Mouse (Mus musculus) hindbrain, embryonic 10.5 days (tissue): ENCODE data around the gene Adgrd1. TPM values are rescaled to one million over a fixed set of nuclear protein-coding genes. Genes with fewer than 3 reads are reported as not detected.

Experiments used
- DNase-seq: peaks from one replicate; pipeline ENCODE4 v3.0.0-alpha.2; 2017; ENCODE audit warnings: low spot score
- H3K27ac ChIP-seq: fragments of 300-500 bp; sonication (generic); 2 replicates; pipeline ENCODE4 v1.5.1; 2016; ENCODE audit warnings: mild to moderate bottlenecking, moderate library complexity
- H3K27me3 ChIP-seq: fragments of 300-500 bp; sonication (generic); 2 replicates; pipeline ENCODE4 v1.6.1; 2016; ENCODE audit warnings: mild to moderate bottlenecking; ENCODE audit not compliant: poor library complexity, insufficient read depth, severe bottlenecking
- H3K36me3 ChIP-seq: fragments of 300-500 bp; sonication (generic); 2 replicates; pipeline ENCODE4 v1.6.1; 2016; ENCODE audit warnings: mild to moderate bottlenecking, moderate library complexity
- H3K4me1 ChIP-seq: fragments of 300-500 bp; sonication (generic); replicated peaks from 2 replicates; pipeline ENCODE4 v1.6.1; 2016; ENCODE audit warnings: mild to moderate bottlenecking
- H3K4me3 ChIP-seq: fragments of 300-500 bp; sonication (generic); 2 replicates; pipeline ENCODE4 v1.5.1; 2016; ENCODE audit warnings: mild to moderate bottlenecking, moderate library complexity
- H3K9me3 ChIP-seq: fragments of 300-500 bp; sonication (generic); 2 replicates; pipeline ENCODE4 v1.6.1; 2016; ENCODE audit warnings: mild to moderate bottlenecking, moderate library complexity
- WGBS: fragments of 180-500 bp; shearing (Covaris S2); methylation state at CpG from one replicate; pipeline ENCODE4 v1.1.7; 2016; 5-methylcytosine and 5-hydroxymethylcytosine counted together
- polyA plus RNA-seq: library from polyadenylated mRNA; unstranded; fragments of >200 nt; fragmentation: Nextera tagmentation; extraction: Ambion mirVana; gene quantifications from 2 replicates; pipeline ENCODE4 v1.2.1, GENCODE M21; 2016

Adgrd1 gene
- polyA plus RNA-seq = 0.06 and 0.13 TPM in 2 replicates

DNA sequence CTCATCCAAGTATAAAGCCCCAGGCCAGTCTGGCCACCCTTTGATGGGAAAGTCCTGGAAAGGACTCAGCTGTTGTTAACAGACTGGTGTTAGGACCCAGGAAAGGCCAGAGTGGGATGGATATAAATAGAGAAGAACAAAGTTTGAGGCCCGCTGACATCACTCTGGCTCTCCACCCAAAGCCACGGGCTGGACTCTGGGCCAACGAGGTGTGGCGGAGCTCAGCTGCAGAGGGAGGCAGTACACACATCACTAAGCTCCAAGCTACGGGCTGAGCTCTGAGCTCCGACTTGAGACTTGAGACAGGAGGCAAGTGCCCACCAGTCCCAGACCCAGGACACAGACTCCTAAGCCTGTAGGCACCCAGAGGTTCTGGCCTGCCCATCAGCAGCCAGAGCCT lies at the start of gene Adgrd1:
Adgrd1 (plus strand) TSS at position 240 of the 400 bp plus-strand sequence.
- H3K27ac ChIP-seq = no peak within 1 kb of the TSS
- H3K27me3 ChIP-seq = no peaks in the 10 kb centered on the region
- WGBS = 68% methylated on average over 6 of the region's 6 CpGs
- DNase-seq = no peak
- no peak within 1 kb of the TSS for H3K4me3 ChIP-seq
- no peaks in the 10 kb centered on the region for H3K9me3 ChIP-seq
- H3K4me1 ChIP-seq = peaks cover 18% of the 10 kb centered on the region
- H3K36me3 ChIP-seq = no peaks in the 10 kb centered on the region

DNA sequence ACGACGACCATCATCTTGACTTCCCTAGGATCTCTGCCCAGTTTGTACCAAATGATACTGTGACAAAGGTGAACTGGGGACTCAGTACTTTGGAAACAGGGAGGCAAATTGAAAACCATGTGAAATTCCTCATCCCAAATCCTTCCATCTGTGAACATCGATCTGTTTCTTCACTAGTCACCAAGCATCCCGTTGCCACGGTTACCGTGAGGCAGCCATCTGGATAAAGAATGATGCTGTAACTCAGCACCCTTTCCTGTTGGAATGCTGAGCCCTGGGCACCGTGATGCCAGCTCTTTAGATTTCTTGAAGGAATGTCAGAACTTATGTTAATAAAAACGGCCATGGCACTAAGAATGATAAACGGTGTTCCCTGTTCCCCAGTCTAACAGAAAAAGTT lies 47.2 kb upstream of the Adgrd1 start:
- Histone ChIP-seq H3K36me3 (no peaks in the 10 kb centered on the region), H3K27ac (peak overlapping the region; percentile 31; the same call in 1 of the 2 replicates)

DNA sequence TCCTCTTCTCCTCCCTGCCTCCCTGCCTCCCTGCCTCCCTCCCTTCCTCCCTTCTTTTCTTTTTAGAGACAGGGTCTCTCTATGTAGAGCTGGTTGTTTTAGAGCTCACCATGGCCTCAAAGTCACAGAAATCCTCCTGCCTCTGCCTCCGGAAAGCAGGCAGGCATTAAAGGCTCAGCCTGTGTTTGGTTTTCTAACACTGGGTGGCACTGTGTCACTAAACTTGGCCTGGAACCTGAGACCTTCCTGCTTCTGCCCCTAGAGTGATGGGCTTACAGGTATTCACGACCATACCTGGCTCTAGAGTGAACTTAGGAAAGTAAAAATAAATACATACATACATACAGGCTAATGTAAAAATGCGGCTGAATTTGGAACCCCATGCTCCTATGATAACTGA lies 44.6 kb upstream of the Adgrd1 start:
- WGBS = 89% methylated on average over 3 of the region's 3 CpGs
- H3K4me1 ChIP-seq = peaks cover 21% of the 10 kb centered on the region
- no peak overlapping the region for H3K27ac ChIP-seq
- DNase-seq = no peak
- H3K9me3 ChIP-seq = no peaks in the 10 kb centered on the region
- no peaks in the 10 kb centered on the region for H3K27me3 ChIP-seq
- no peaks in the 10 kb centered on the region for H3K36me3 ChIP-seq
- no peak overlapping the region for H3K4me3 ChIP-seq

More for the DNA sequence above, 47.2 kb upstream of the Adgrd1 start:
- no peaks in the 10 kb centered on the region for H3K27me3 ChIP-seq
- 70% methylated on average over 9 of the region's 9 CpGs for WGBS
- peak; percentile 68 for DNase-seq
- H3K4me3 ChIP-seq = no peak overlapping the region
- H3K4me1 ChIP-seq = peaks cover 27% of the 10 kb centered on the region
- no peaks in the 10 kb centered on the region for H3K9me3 ChIP-seq

DNA sequence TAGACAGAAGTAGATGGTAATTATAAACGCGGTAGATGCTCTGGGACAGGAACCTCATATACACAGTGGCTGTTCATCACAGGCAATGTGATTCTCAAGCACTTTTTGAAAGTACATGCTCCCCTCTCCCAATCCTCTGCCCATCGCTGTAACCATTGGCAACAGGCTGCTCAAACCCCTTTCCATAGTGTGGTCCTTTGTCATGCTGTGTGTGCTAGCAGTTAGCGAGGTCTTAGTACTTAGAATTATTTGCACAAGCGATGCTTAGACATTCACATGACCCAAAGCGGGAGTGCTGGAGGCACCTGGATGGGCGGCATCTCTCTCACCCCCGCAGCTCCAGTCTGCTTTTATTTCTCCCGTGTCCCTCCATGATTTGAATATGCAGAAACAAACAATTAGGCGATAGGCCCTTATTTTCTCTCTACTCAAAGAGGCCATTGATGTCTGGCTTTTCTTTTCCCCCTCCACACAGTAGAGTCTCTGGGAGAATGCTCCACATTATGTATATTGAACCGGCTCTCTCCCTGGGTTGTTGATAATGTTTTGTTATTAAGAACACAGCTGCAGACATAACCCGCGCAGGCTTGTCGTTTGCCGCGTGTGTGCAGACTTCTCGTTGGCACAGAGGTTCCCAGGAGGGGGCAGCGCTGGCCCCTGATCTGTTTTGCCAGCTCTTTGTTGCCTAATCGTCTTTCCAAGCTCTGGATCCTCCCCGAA lies 43.8 kb upstream of the Adgrd1 start:
- H3K4me1 ChIP-seq = peaks cover 21% of the 10 kb centered on the region
- no peaks in the 10 kb centered on the region for H3K9me3 ChIP-seq
- H3K27ac ChIP-seq = peak overlapping the region; percentile 82
- no peaks in the 10 kb centered on the region for H3K27me3 ChIP-seq
- DNase-seq = peak; percentile 38
- peak overlapping the region; percentile 20; the same call in 1 of the 2 replicates for H3K4me3 ChIP-seq
- WGBS = 26% methylated on average over 20 of the region's 20 CpGs
- no peaks in the 10 kb centered on the region for H3K36me3 ChIP-seq

DNA sequence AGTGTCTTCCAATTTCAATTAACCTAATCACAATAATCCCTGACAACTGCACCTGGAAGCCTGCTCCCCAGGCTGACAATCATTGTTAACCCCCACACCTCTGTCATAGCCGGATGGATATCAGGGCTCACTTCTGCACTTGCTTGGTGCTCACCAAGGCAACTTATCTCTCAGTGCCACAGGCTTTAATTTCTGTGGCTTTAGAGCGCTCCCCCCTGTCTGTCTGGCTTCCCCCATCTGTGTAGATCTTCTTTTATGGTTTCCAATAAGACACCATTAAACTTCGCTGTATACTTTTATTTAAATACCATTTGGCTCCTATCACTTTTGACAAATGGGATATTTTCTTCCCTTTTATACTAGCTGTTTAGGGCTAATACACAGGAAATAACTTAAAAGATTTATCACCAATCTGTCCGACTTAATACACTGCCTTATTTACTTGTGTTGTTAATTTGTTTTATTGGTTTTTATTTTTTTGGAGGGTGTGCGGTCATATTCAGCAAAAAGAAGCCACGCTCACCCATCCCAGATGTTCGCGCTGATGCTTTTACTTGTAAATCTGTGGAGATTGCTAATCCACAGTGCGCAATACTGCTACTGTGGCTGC lies 41.8 kb upstream of the Adgrd1 start:
- no peak overlapping the region for H3K27ac ChIP-seq
- H3K4me1 ChIP-seq = peaks cover 10% of the 10 kb centered on the region
- WGBS = 86% methylated on average over 9 of the region's 9 CpGs
- H3K4me3 ChIP-seq = no peak overlapping the region
- H3K9me3 ChIP-seq = no peaks in the 10 kb centered on the region; the same call in 1 of the 2 replicates
- no peak for DNase-seq
- no peaks in the 10 kb centered on the region for H3K27me3 ChIP-seq
- H3K36me3 ChIP-seq = no peaks in the 10 kb centered on the region

DNA sequence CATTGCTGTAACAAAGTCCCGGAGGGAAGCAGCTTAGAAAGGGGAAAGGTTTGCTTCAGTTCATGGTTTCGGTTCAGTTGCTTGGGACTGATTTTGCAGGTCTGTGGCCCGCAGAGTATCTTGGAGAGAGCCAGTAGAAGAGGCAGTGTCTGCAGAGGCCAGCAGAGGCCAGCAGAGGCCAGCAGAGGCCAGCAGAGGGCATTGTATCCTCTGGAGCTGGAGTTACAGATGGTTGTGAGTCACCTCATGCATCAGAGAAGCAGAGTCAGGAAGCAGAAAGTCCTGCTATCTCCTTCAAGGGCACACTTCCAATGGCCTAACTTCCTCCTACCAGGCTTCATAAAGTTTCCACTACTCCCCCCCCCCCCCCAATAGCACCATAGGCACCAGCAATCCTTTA lies 37.4 kb upstream of the Adgrd1 start:
- no peak for DNase-seq
- H3K4me1 ChIP-seq = peaks cover 12% of the 10 kb centered on the region
- peaks cover 20% of the 10 kb centered on the region; the same call in 1 of the 2 replicates for H3K27me3 ChIP-seq
- no peak overlapping the region for H3K4me3 ChIP-seq
- H3K9me3 ChIP-seq = no peaks in the 10 kb centered on the region; the same call in 1 of the 2 replicates
- no peaks in the 10 kb centered on the region for H3K36me3 ChIP-seq
- H3K27ac ChIP-seq = no peak overlapping the region
- WGBS = 88% methylated on average over 3 of the region's 3 CpGs

DNA sequence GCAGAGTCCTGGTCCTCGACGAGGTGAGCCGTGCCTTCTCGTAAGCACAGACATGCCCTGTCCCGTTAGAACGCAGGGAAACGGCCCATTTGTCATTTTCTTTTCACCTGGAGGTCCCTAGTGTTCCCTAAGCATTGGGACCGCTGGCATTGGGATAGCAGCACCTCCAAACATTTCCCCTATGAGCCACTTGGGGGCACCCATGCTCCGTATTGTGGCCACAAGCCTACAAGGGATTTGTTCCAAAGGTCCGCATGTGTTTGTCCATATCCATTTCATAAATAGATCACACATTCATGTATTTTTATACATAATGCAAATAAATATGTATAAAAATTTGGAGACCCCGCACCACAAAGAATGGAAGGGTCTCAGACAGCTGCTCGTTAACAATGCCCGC lies 35.0 kb upstream of the Adgrd1 start:
- peak; percentile 70 for DNase-seq
- H3K9me3 ChIP-seq = no peaks in the 10 kb centered on the region; the same call in 1 of the 2 replicates
- H3K27me3 ChIP-seq = peaks cover 20% of the 10 kb centered on the region; the same call in 1 of the 2 replicates
- no peak overlapping the region for H3K27ac ChIP-seq
- H3K36me3 ChIP-seq = no peaks in the 10 kb centered on the region
- 22% methylated on average over 13 of the region's 13 CpGs for WGBS
- peaks cover 14% of the 10 kb centered on the region for H3K4me1 ChIP-seq
- H3K4me3 ChIP-seq = no peak overlapping the region

DNA sequence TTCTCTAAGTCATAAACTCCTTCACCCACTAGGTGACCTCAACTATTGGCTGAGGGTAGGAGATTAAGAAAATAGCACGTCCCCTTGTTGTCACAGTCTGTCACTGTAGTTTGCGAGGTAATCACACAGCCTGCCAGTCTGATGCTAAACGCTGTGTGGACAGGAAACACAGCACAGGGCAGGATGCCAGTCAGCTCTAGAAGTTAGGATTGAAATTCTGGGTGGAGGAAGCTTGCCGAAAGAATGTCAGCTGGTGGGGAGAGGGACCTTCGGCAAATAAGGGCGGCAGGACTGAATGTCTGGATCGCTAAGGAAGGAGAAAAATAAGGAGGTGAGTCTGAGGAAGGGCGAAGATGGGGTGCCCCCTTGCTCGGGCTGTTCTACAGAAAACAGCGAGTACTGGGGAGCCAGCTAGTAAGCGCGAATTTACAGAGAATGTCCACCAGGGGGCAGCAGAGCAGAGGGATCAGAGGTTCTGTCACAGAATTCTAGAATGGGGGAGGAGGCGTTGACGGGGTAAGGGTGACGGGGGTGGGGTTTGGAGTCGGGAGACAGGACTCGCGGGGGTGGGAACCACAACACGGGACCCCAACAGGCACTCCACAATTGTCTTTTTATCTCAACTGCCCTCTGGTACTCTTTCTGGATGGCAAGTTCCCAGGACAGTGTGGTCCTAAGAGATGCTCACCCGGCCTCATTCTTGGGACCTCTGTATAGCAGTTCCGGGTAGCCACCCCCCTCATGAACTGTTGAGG lies 33.3 kb upstream of the Adgrd1 start:
- H3K4me3 ChIP-seq = peak overlapping the region; percentile 36
- H3K4me1 ChIP-seq = peaks cover 14% of the 10 kb centered on the region
- H3K27me3 ChIP-seq = peaks cover 20% of the 10 kb centered on the region; the same call in 1 of the 2 replicates
- 15% methylated on average over 21 of the region's 21 CpGs for WGBS
- DNase-seq = peak; percentile 83
- H3K36me3 ChIP-seq = no peaks in the 10 kb centered on the region
- H3K27ac ChIP-seq = peak overlapping the region; percentile 71
- no peaks in the 10 kb centered on the region; the same call in 1 of the 2 replicates for H3K9me3 ChIP-seq

DNA sequence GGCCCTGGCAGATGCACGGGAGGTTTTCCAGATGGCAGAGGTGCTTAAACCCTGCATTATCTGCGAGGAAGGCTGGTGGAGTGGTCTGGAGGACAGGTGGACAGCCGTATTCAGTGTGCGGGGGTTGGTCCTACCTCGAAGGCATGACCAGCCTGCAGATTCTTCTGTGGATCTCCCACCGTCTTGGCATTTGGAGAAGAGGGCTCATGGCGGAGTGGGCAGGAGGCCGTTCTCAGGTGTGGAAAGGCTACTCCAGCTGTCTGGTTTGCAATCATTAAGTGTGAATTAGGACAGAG lies 32.8 kb upstream of the Adgrd1 start:
- H3K4me1 ChIP-seq = peaks cover 14% of the 10 kb centered on the region
- no peak for DNase-seq
- H3K36me3 ChIP-seq = no peaks in the 10 kb centered on the region
- 51% methylated on average over 8 of the region's 8 CpGs for WGBS
- no peaks in the 10 kb centered on the region; the same call in 1 of the 2 replicates for H3K9me3 ChIP-seq
- peak overlapping the region; percentile 71 for H3K27ac ChIP-seq
- peaks cover 20% of the 10 kb centered on the region; the same call in 1 of the 2 replicates for H3K27me3 ChIP-seq
- peak overlapping the region; percentile 36 for H3K4me3 ChIP-seq

DNA sequence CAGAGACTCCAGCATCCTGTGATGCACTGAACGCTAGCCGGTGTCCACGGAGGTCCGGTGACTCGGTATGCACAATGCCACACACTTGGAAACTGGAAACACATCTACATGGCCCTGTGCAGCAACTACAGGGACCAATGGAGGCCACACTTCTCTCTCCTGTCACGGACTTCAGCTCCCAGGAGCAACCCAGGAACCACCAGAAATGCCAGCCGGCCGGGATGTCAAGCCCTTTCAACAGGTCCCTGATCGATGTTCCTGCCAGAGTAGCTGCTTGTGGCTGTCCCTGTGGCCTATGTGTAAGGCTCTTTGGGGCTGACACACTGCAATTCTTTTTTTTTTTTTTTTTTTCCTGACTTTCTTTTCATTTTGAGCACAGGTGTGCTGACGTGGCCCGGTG lies 32.4 kb upstream of the Adgrd1 start:
- 74% methylated on average over 11 of the region's 11 CpGs for WGBS
- no peaks in the 10 kb centered on the region; the same call in 1 of the 2 replicates for H3K9me3 ChIP-seq
- no peak for DNase-seq

DNA sequence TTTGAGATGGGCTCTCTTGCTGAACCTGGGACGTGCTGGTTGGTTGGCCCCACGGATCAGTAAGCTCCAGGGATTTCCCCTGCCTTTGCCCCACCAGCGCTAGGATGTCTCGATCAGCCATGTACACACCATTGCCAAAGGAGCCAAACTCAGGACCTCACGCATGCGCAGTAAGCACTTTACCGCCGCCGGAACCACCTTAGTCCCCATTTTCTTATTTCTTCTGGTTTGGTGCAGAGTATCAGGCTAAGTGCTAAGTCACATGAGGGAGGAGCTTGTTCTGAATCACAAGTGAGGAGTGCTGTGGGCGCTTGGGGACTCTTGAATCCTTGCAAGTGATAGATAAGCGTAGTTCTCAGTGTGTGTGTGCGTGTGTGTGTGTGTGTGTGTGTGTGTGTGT lies 31.2 kb upstream of the Adgrd1 start:
- peaks cover 14% of the 10 kb centered on the region for H3K4me1 ChIP-seq
- DNase-seq = no peak
- no peak overlapping the region for H3K4me3 ChIP-seq
- H3K36me3 ChIP-seq = no peaks in the 10 kb centered on the region
- 79% methylated on average over 12 of the region's 12 CpGs for WGBS
- H3K27me3 ChIP-seq = peaks cover 20% of the 10 kb centered on the region; the same call in 1 of the 2 replicates
- H3K27ac ChIP-seq = no peak overlapping the region
- no peaks in the 10 kb centered on the region for H3K9me3 ChIP-seq

More for the DNA sequence above, 32.4 kb upstream of the Adgrd1 start:
- Histone ChIP-seq H3K4me1 (peaks cover 14% of the 10 kb centered on the region), H3K36me3 (no peaks in the 10 kb centered on the region), H3K4me3 (no peak overlapping the region), H3K27me3 (peaks cover 20% of the 10 kb centered on the region; the same call in 1 of the 2 replicates), H3K27ac (no peak overlapping the region)

DNA sequence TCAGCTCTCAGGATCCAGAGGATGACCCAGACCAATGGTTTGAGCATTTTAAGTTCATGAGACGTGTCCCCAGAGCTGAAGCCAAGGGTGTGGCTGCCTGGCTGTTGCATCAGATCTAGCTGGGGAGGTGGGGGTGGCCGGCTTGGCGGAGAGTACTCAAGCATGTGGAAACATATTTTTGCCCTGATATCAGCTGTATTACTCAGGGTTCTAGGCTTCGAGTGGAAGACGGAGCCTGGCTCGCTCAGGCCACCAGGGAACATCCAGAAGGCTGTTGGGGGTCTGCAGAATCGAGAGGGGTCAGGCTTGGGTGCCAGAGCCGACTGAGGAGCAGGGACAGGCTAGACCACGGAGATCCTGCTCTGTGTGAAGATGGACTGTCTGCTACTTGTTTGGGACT lies 30.6 kb upstream of the Adgrd1 start:
- 81% methylated on average over 9 of the region's 9 CpGs for WGBS
- no peak overlapping the region for H3K27ac ChIP-seq
- H3K9me3 ChIP-seq = no peaks in the 10 kb centered on the region
- H3K27me3 ChIP-seq = peaks cover 18% of the 10 kb centered on the region; the same call in 1 of the 2 replicates
- no peak overlapping the region for H3K4me3 ChIP-seq
- DNase-seq = no peak
- H3K36me3 ChIP-seq = no peaks in the 10 kb centered on the region
- H3K4me1 ChIP-seq = peaks cover 14% of the 10 kb centered on the region
